ENCODE assay signal across 8 mouse cellular contexts in genomic region chr5:136568026-136568765, GRCm38 (mm10). TPM values are rescaled to one million over a fixed set of nuclear protein-coding genes. Genes with fewer than 3 reads are reported as not detected.
DNase-seq lines count a peak whose midpoint lies in the region; ATAC-seq and TF ChIP-seq lines count a peak whose summit lies in the region.

No protein-coding gene starts in this region.

- peak overlapping the region; percentile 94 for H3K9ac ChIP-seq in hindbrain, embryonic 12.5 days
- H3K9ac ChIP-seq in liver, adult 2 months (ENCODE audit: low read depth, low read length) = peak overlapping the region; percentile 98

- TF ChIP-seq POLR2A in cerebellum, adult 2 months (IDR thresholded peaks at IDR 0.05; ENCODE audit: borderline replicate concordance, insufficient read depth, low read length) = no peak
- TF ChIP-seq POLR2A in liver, adult 2 months (IDR thresholded peaks at IDR 0.05; ENCODE audit: extremely low read depth, insufficient read depth, low read length) = no peak
- TF ChIP-seq POLR2A in testis, adult 2 months (IDR thresholded peaks at IDR 0.05; ENCODE audit: control insufficient read depth, low read depth, low read length) = no peak

- under 1% methylated on average over 36 of the region's 36 CpGs for WGBS in cerebellum, adult 2 months
- under 1% methylated on average over 36 of the region's 36 CpGs for WGBS in hindbrain, embryonic 12.5 days
- WGBS in liver, adult 2 months = under 1% methylated on average over 36 of the region's 36 CpGs

- no peak for TF ChIP-seq CTCF in cerebellum, adult 2 months (IDR thresholded peaks at IDR 0.05; ENCODE audit: borderline replicate concordance, insufficient read depth, low read depth, low read length)
- TF ChIP-seq CTCF in liver, adult 2 months (IDR thresholded peaks at IDR 0.05; ENCODE audit: low read depth, low read length) = no peak
- no peak for TF ChIP-seq CTCF in testis, adult 2 months (IDR thresholded peaks at IDR 0.05; ENCODE audit: control insufficient read depth, insufficient read depth, insufficient replicate concordance, low read depth, low read length)

- DNase-seq in cerebellum, adult 2 months = peak; percentile 50 to 59
- DNase-seq in cerebellum, postnatal 4 days (ENCODE audit: low spot score in 2 of 2) = no peak
- DNase-seq in ZHBTc4 (ENCODE audit: low read depth, low spot score) = peak; percentile 84
- DNase-seq in liver, adult 2 months (ENCODE audit: extremely low read depth, low read depth, low spot score) = peak; percentile 38
- peak; percentile 64 for DNase-seq in naive thymus-derived CD4-positive, alpha-beta T cell, adult 2 months (ENCODE audit: low read depth)

- H3K4me3 ChIP-seq in cerebellum, adult 2 months (replicated peaks; ENCODE audit: insufficient read depth, low read depth, low read length) = peak overlapping the region; percentile 92
- peak overlapping the region; percentile 97 for H3K4me3 ChIP-seq in hindbrain, embryonic 12.5 days
- H3K4me3 ChIP-seq in liver, adult 2 months (ENCODE audit: insufficient read depth, low read depth, low read length) = peak overlapping the region; percentile 97
- peak overlapping the region; percentile 98 for H3K4me3 ChIP-seq in testis, adult 2 months (ENCODE audit: control insufficient read depth, low read depth, low read length)

- H3K27ac ChIP-seq in cerebellum, adult 2 months (ENCODE audit: insufficient read depth, low read length) = peak overlapping the region; percentile 8
- H3K27ac ChIP-seq in hindbrain, embryonic 12.5 days = no peak overlapping the region; the same call in 1 of the 2 replicates
- no peak overlapping the region for H3K27ac ChIP-seq in liver, adult 2 months (replicated peaks; ENCODE audit: insufficient read depth, low read depth, low read length)
- H3K27ac ChIP-seq in testis, adult 2 months (ENCODE audit: control insufficient read depth, insufficient read depth, low read depth, low read length) = peak overlapping the region; percentile 5; the same call in 1 of the 2 replicates

- H3K9me3 ChIP-seq in hindbrain, embryonic 12.5 days (replicated peaks) = no peaks in the 10 kb centered on the region

- peak overlapping the region; percentile 91 for H3K4me2 ChIP-seq in hindbrain, embryonic 12.5 days (replicated peaks)

- H3K4me1 ChIP-seq in cerebellum, adult 2 months (ENCODE audit: control insufficient read depth, insufficient read depth, low read length) = no peaks in the 10 kb centered on the region
- peaks cover 27% of the 10 kb centered on the region for H3K4me1 ChIP-seq in hindbrain, embryonic 12.5 days
- H3K4me1 ChIP-seq in liver, adult 2 months (ENCODE audit: control insufficient read depth, insufficient read depth, low read length) = peaks cover 5% of the 10 kb centered on the region; the same call in 1 of the 2 replicates
- H3K4me1 ChIP-seq in testis, adult 2 months (ENCODE audit: control insufficient read depth, insufficient read depth, low read length) = peaks cover 21% of the 10 kb centered on the region

- peaks cover 17% of the 10 kb centered on the region; the same call in 1 of the 2 replicates for H3K79me2 ChIP-seq in liver, adult 2 months (ENCODE audit: control insufficient read depth, insufficient read depth, low read length)

- 0 out of 2 replicates have a peak, but pooled peaks have one; percentile 26 for ATAC-seq in erythroblast, adult 5-6 weeks (replicated peaks; ENCODE audit: low FRiP score, poor library complexity, severe bottlenecking)
- ATAC-seq in hindbrain, embryonic 12.5 days (ENCODE audit: low FRiP score) = peak; percentile 19; the same call in 1 of the 2 replicates

- no peaks in the 10 kb centered on the region for H3K36me3 ChIP-seq in hindbrain, embryonic 12.5 days
- H3K36me3 ChIP-seq in liver, adult 2 months (ENCODE audit: control insufficient read depth, insufficient read depth, low read length) = no peaks in the 10 kb centered on the region
- no peaks in the 10 kb centered on the region for H3K36me3 ChIP-seq in testis, adult 2 months (ENCODE audit: control insufficient read depth, insufficient read depth, low read length)

- no peaks in the 10 kb centered on the region for H3K27me3 ChIP-seq in cerebellum, adult 2 months (ENCODE audit: control insufficient read depth, insufficient read depth, low read length)
- peaks cover 34% of the 10 kb centered on the region for H3K27me3 ChIP-seq in hindbrain, embryonic 12.5 days
- H3K27me3 ChIP-seq in liver, adult 2 months (ENCODE audit: control insufficient read depth, insufficient read depth, low read length) = no peaks in the 10 kb centered on the region
- no peaks in the 10 kb centered on the region for H3K27me3 ChIP-seq in testis, adult 2 months (ENCODE audit: control insufficient read depth, insufficient read depth, low read length)

RNA-seq across cellular contexts. Expression of gene Cux1, which starts 0.9 kb away (rescaled TPM):
- polyA plus RNA-seq in cerebellum, adult 2 months (2012; rRNA removed) = 69.2 and 74.4 TPM in 2 replicates
- total RNA-seq in erythroblast, adult 5-6 weeks (2015; ENCODE audit: low replicate concordance) = 17.7 and 47.6 TPM in 2 replicates
- total RNA-seq in erythroblast, adult 5-6 weeks (2017; ENCODE audit: low replicate concordance) = 46.4 and 57.3 TPM in 2 replicates
- 114 and 117 TPM in 2 replicates for polyA plus RNA-seq in hindbrain, embryonic 12.5 days (2016; fragmentation: Nextera tagmentation; extraction: Ambion mirVana)
- total RNA-seq in liver, adult 2 months (2014; rRNA removed) = 9.5 and 12.6 TPM in 2 replicates
- 11.6 and 12.6 TPM in 2 replicates for polyA plus RNA-seq in liver, adult 2 months (2012; rRNA removed)
- 88.7 and 101 TPM in 2 replicates for polyA plus RNA-seq in testis, adult 2 months (2012; rRNA removed)

Comparison
In these comparisons a context has a peak if more than half of its experiments do, and no peak if none do; other contexts are left out.
1. DNase-seq: peak in cerebellum, adult 2 months (2 of 2), ZHBTc4 (single experiment), liver, adult 2 months (single experiment) and naive thymus-derived CD4-positive, alpha-beta T cell, adult 2 months (single experiment); none in cerebellum, postnatal 4 days (0 of 2).
2. H3K27ac ChIP-seq: peak in cerebellum, adult 2 months (single experiment) and testis, adult 2 months (single experiment); none in hindbrain, embryonic 12.5 days (single experiment) and liver, adult 2 months (single experiment).
3. Peak in every context shown above with its lines, with median percentiles within 50 percentile points of each other: H3K4me3 ChIP-seq.